Mouse (Mus musculus) ZHBTc4 (cell line): ENCODE data around the gene Disc1.
A peak's percentile ranks its signal among the peaks of the same experiment; 100 is the strongest.

ENCODE experiments used
- DNase-seq: peaks from one replicate; pipeline ENCODE4 v3.0.0-alpha.2; 2011; ENCODE audit warnings: low read depth, low spot score

Disc1 gene

GRCm38 (mm10) chr8:125126482-125126881 is 72.5 kb downstream of the Disc1 start:
- DNase-seq: no peak

GRCm38 (mm10) chr8:125127621-125128020 is 73.6 kb downstream of the Disc1 start:
- no peak for DNase-seq

- DNase-seq: peak; percentile 50
These were observed 74.3 kb downstream of the Disc1 start for GRCm38 (mm10) chr8:125128305-125128704.

DNA sequence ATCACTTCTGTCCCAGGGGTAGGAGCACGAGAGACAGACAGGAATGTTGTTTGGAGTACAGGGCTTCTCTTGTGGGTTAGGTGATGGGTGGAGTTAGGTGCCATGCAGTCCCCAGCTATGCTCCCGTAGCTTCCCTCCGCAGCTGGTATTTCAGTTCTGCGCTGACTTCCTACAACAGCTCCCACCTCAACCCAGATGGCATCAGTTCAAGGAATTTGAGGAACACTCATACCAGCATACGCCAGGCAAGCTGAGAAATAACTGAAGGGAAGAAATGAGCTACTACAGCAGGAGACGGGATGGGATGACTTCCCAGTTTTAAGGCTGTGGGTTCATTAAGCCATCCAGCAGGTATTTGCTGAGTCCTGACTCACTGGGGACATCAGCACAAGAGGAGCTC is 76.8 kb downstream of the Disc1 start:
- DNase-seq: no peak

- no peak for DNase-seq
These were observed 77.3 kb downstream of the Disc1 start for GRCm38 (mm10) chr8:125131265-125131664.

- no peak for DNase-seq
These were observed 79.7 kb downstream of the Disc1 start for GRCm38 (mm10) chr8:125133685-125134114.

- DNase-seq: no peak
These were observed 80.9 kb downstream of the Disc1 start for GRCm38 (mm10) chr8:125134876-125135275.

- no peak for DNase-seq
These were observed 85.7 kb downstream of the Disc1 start for GRCm38 (mm10) chr8:125139689-125140150.

- no peak for DNase-seq
These were observed 87.0 kb downstream of the Disc1 start for GRCm38 (mm10) chr8:125140965-125141364.

- no peak for DNase-seq
These were observed 103.1 kb downstream of the Disc1 start for GRCm38 (mm10) chr8:125156863-125157640.

- no peak for DNase-seq
These were observed 103.6 kb downstream of the Disc1 start for GRCm38 (mm10) chr8:125157641-125158005.

DNA sequence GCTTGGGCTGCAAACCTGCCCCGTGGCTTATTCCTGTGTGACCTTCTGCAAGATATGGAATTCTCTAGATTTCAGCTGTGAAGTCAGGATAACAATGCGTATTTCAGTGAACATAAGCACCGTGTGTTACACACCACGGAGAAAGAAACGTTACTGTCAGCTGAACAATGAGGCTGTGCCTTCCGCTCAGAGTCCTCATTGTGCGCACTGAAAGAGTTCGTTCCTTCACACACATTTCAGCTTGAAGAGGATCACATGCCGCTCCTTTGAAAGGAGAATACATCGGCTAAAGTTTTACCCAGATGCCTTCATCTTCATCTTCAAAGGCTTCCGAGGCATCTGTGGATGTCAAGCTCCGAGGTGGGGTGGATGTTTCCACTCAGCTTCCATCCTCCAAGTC is 105.4 kb downstream of the Disc1 start:
- DNase-seq: no peak

DNA sequence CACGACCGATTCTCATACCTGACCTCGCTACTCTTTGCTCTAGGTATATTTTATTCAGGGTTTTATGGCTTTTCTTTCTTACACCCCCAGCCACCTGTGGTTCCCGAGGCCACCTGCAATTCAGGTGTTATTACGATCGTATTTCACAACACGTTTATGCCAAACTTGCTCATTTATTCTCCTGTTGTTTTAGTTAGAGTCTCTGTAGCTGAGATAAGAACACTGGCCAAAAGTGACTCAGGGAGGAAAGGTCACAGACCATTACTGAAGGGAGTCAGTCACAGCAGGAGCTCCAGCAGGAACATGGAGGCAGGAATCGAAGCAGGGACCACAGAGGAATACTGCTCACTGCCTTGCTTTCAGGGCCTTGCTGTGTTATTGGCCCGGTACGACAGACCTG is 109.5 kb downstream of the Disc1 start:
- no peak for DNase-seq

- no peak for DNase-seq
These were observed 109.9 kb downstream of the Disc1 start for GRCm38 (mm10) chr8:125163906-125164305.

DNA sequence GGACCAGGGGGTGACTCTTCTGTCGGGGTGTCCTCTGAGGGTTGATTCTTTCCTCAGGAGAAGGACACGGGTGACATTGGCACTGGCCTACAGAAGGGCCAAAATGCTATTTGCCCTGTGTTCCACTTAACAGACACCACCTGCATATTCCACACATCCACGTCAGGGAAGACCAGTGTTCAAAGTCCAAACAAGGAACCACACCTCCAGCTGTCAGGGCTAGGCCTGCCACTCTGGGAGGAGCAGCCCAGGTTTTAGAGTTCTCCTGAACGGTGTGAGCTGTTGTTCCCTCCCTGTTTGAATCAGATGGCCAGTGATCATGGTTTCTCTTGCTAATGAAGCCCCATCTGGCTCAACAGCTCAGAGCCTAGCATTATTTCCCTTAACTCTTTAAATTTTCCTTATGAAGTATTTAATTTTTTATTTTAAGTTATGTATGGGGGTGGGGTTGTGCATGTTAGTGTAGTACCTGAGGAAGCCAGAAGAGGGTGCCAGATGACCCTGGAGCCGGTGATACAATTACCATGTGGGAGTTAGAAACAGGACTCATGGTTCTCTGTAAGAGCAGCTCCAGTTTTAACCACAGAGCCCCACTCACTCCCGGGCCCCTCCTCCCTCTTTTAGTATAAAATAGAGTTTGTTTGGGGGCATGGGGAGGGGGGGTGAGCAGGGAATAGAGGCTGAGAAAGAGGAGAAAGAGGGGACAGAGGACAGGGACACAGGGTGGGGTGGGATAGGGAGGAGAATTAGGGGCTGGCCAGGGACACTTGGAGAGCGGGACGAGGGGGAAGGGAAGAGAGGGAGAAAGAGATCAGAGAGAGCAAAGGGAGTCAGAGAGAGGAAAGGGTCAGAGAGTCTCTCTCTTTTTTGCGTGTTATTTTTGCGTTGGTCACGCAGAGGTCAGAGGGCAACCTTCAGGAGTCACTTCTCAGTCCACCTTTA is 111.8 kb downstream of the Disc1 start:
- DNase-seq: peak; percentile 70

DNA sequence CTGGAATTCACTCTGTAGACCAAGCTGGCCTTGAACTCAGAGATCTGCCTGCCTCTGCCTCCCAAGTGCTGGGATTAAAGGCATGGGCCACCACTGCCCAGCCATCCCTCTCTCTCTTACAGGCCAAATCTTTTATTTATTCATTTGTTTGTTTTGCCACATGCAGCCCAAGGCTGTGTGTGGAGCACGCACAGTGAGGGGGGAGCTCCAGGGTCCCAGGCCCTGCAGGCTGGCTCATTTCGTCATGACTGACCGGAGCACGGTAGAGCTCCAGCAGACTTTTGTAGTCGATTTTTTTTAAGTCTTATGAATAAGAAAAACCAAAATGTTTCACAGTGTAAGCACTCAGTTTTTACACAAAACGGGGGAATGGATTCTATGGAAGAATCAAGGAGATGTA is 112.5 kb downstream of the Disc1 start:
- DNase-seq: no peak

- DNase-seq: no peak
These were observed 113.0 kb downstream of the Disc1 start for GRCm38 (mm10) chr8:125166988-125167387.

GRCm38 (mm10) chr8:125169628-125170027 is 115.6 kb downstream of the Disc1 start:
- no peak for DNase-seq

GRCm38 (mm10) chr8:125171531-125171930 is 117.5 kb downstream of the Disc1 start:
- no peak for DNase-seq

DNA sequence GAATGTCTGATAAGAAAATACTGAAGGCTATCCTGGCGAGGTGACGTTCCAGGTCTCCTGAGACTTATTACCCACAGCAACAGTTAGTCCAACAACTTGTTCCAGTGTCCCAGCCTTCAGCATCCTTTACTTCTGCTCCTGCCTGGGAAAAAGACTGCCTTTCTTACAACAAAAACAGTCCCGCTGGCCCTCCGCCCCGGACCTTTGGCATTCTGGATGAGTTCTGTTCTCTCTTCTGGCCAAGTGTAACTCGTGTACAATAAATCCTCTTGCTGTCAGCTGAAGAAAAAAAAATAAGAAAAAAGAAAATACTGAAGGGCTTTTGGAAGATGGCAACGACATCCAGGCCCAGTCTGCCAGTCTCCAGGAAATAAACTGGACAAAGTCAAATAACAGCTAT is 120.2 kb downstream of the Disc1 start:
- no peak for DNase-seq

DNA sequence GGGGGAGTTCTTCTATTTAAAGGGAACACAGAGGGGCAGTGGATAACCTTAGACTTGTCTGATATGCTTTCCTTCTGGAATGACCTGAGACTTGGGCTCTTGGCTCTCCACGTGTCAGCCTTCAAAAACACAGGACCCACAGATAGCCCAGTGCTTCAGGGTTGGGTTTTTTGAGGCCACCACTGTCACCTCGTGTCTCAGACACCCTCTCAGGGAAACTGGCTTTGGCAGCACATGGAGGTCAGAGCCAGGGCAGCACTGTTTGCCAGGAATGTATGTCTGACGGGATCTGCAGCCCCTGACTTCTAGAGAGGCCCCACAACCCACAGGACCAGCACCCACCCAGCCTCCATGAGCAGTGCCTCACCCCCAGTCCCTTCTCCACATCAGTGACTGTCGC is 120.9 kb downstream of the Disc1 start:
- DNase-seq: no peak

- DNase-seq: no peak
These were observed 121.7 kb downstream of the Disc1 start for GRCm38 (mm10) chr8:125175661-125176060.

DNA sequence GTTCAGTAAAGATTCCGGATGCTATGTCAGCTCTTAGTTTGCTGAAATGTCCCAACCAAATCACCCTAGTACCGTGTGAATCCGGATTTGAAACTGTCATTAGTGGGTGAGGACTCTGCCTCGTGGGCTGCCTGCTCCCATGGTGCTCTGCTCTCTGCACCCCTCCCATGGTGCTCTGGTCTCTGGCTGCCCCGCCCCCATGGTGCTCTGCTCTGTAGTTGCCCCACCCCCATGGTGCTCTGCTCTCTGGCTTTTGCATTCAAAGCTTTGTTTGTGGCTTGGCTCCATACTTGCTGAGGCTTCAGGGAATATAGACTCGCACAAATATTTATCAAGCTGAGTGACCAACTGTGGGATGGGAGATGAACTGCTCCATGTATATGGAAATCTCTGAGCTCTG is 123.1 kb downstream of the Disc1 start:
- DNase-seq: peak; percentile 53
